Mouse (Mus musculus): Measurements from ENCODE around the gene Dld. TPM values are rescaled to one million over a fixed set of nuclear protein-coding genes. Genes with fewer than 3 reads are reported as not detected.

Gene Dld
- total and polyA plus RNA-seq, 3 experiments: 61.2 to 109 (median 79.8) TPM

- in situ Hi-C loops (cut with MboI; ENCODE audit: low pct_ligation_motif_present, low pct_unique_long_range_greater_than_20kb, low sequenced_read_pairs) (no loop called here), dilution Hi-C loops (cut with MboI; ENCODE audit: extremely low pct_ligation_motif_present, extremely low pct_unique_long_range_greater_than_20kb, low sequenced_read_pairs) (no loop called here)
- Histone ChIP-seq H3K27me3 (replicated peaks) (no peaks in the 10 kb centered on the region), H3K9me3 (replicated peaks; ENCODE audit: low read length) (no peaks in the 10 kb centered on the region), H3K36me3 (replicated peaks in 1 of 2; ENCODE audit: control insufficient read depth in 1 of 2, insufficient read depth in 1 of 2, low read length in 1 of 2) (no peaks in the 10 kb centered on the region), H3K4me1 (ENCODE audit: control insufficient read depth in 1 of 2, insufficient read depth in 2 of 2) (0 out of 4 replicates have a peak, but pooled peaks cover 0 to 3% of the 10 kb centered on the region in 2 experiments), H3K27ac (ENCODE audit: insufficient read depth, low read depth) (no peak overlapping the region), H3K4me3 (replicated peaks in 1 of 3; ENCODE audit: low read depth in 2 of 3, low read length in 2 of 3, poor library complexity in 1 of 3) (no peak overlapping the region), H3K4me2 (ENCODE audit: insufficient read depth, low read depth, poor library complexity, severe bottlenecking) (no peak overlapping the region), H3K79me2 (replicated peaks; ENCODE audit: control insufficient read depth, extremely low read depth, insufficient read depth, poor library complexity, severe bottlenecking) (no peaks in the 10 kb centered on the region), H3K9ac (ENCODE audit: insufficient read depth, low read depth) (no peak overlapping the region)
- DNase-seq (ENCODE audit: extremely low read depth): no peak
- TF ChIP-seq PAX5 (IDR thresholded peaks at IDR 0.05; ENCODE audit: low read length): no peak
- TF ChIP-seq MYC (IDR thresholded peaks at IDR 0.05; ENCODE audit: low read depth, low read length): no peak
- TF ChIP-seq CTCF (conservative IDR thresholded peaks at IDR 0.05 in 1 of 2, IDR thresholded peaks at IDR 0.05 in 1 of 2; ENCODE audit: low read depth in 2 of 2, low read length in 2 of 2): no peak
- TF ChIP-seq RAD21 (IDR thresholded peaks at IDR 0.05; ENCODE audit: low read depth, low read length): no peak
- no peak for TF ChIP-seq SMC3 (IDR thresholded peaks at IDR 0.05; ENCODE audit: low read depth, low read length)
- no peak for TF ChIP-seq EP300 (IDR thresholded peaks at IDR 0.05; ENCODE audit: low read length)
- no peak for TF ChIP-seq JUND (conservative IDR thresholded peaks at IDR 0.05; ENCODE audit: low read depth, low read length)
Observed at GRCm38 (mm10) chr12:31317670-31318408, 33.4 kb downstream of the Dld start.

DNA sequence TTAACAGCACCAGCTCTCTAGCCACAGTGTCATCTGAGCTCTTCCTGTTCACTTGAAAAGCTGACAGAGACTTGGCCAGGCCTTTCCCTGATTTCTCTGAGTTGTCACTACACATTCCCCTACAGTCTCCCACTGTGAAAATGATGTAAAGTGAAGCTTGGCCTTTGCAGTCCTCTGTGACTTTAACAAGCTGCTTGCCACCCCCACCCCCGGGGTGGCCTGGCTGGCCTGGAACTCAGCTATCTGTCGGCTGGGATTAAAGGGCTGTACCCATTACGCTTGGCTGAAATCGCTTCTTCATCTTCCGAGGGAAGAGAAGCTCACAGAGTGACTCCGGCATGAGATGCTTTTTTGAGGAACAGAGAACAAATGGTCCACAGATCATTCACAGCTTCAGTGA, 35.3 kb downstream of the Dld start:
- no peaks in the 10 kb centered on the region for H3K4me1 ChIP-seq (ENCODE audit: control insufficient read depth in 1 of 2, insufficient read depth in 2 of 2)
- no peaks in the 10 kb centered on the region for H3K36me3 ChIP-seq (replicated peaks in 1 of 2; ENCODE audit: control insufficient read depth in 1 of 2, insufficient read depth in 1 of 2, low read length in 1 of 2)
- DNase-seq (ENCODE audit: extremely low read depth): no peak
- H3K4me2 ChIP-seq (ENCODE audit: insufficient read depth, low read depth, poor library complexity, severe bottlenecking): no peak overlapping the region
- H3K9me3 ChIP-seq (replicated peaks; ENCODE audit: low read length): no peaks in the 10 kb centered on the region
- no peaks in the 10 kb centered on the region for H3K79me2 ChIP-seq (replicated peaks; ENCODE audit: control insufficient read depth, extremely low read depth, insufficient read depth, poor library complexity, severe bottlenecking)
- no peak for TF ChIP-seq MEF2A (IDR thresholded peaks at IDR 0.05; ENCODE audit: borderline replicate concordance, low read depth, low read length)
- no peak for TF ChIP-seq RAD21 (IDR thresholded peaks at IDR 0.05; ENCODE audit: low read depth, low read length)
- TF ChIP-seq POLR2A (IDR thresholded peaks at IDR 0.05; ENCODE audit: low read depth, low read length): no peak
- no peaks in the 10 kb centered on the region for H3K27me3 ChIP-seq (replicated peaks)
- no peak overlapping the region for H3K27ac ChIP-seq (ENCODE audit: insufficient read depth, low read depth)
- H3K9ac ChIP-seq (ENCODE audit: insufficient read depth, low read depth): no peak overlapping the region
- dilution Hi-C loops (cut with MboI; ENCODE audit: extremely low pct_ligation_motif_present, extremely low pct_unique_long_range_greater_than_20kb, low sequenced_read_pairs) (no loop called here), in situ Hi-C loops (cut with MboI; ENCODE audit: low pct_ligation_motif_present, low pct_unique_long_range_greater_than_20kb, low sequenced_read_pairs) (no loop called here)
- H3K4me3 ChIP-seq (replicated peaks in 1 of 3; ENCODE audit: low read depth in 2 of 3, low read length in 2 of 3, poor library complexity in 1 of 3): no peak overlapping the region

DNA sequence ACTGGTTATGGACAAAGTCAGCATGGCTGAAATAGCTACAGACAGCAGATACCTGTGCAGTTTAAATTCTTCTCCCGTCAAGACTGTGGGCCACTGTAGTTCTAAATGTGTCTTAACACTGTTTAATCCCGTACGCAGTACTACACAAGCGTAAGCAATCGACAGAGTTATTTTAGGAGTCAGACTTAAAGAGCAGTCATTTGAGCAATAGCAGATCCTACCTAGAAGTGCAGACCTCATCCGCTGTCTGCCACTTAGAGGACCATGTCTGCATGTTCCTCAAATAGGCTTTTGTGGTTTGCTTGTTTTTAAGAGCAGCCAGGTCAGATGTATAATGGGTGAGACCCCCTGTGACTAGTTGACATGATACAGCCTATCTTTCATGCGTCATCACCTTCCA, 36.9 kb downstream of the Dld start:
- TF ChIP-seq ELF1 (IDR thresholded peaks at IDR 0.05; ENCODE audit: low read depth, low read length) (no peak), MYC (IDR thresholded peaks at IDR 0.05; ENCODE audit: low read depth, low read length) (no peak), SIN3A (IDR thresholded peaks at IDR 0.05; ENCODE audit: low read length) (no peak), CTCF (conservative IDR thresholded peaks at IDR 0.05 in 1 of 2, IDR thresholded peaks at IDR 0.05 in 1 of 2; ENCODE audit: low read depth in 2 of 2, low read length in 2 of 2) (no peak), NRF1 (IDR thresholded peaks at IDR 0.05; ENCODE audit: low read depth, low read length) (no peak), CHD2 (IDR thresholded peaks at IDR 0.05; ENCODE audit: low read length) (no peak)

More for the DNA sequence above, 36.9 kb downstream of the Dld start:
- no peak overlapping the region for H3K27ac ChIP-seq (ENCODE audit: insufficient read depth, low read depth)
- no peaks in the 10 kb centered on the region for H3K4me1 ChIP-seq (ENCODE audit: control insufficient read depth in 1 of 2, insufficient read depth in 2 of 2)
- no peaks in the 10 kb centered on the region for H3K36me3 ChIP-seq (replicated peaks in 1 of 2; ENCODE audit: control insufficient read depth in 1 of 2, insufficient read depth in 1 of 2, low read length in 1 of 2)
- in situ Hi-C loops (cut with MboI; ENCODE audit: low pct_ligation_motif_present, low pct_unique_long_range_greater_than_20kb, low sequenced_read_pairs): no loop called here
- DNase-seq (ENCODE audit: extremely low read depth): no peak
- no peak overlapping the region for H3K9ac ChIP-seq (ENCODE audit: insufficient read depth, low read depth)
- no peak overlapping the region for H3K4me3 ChIP-seq (replicated peaks in 1 of 3; ENCODE audit: low read depth in 2 of 3, low read length in 2 of 3, poor library complexity in 1 of 3)
- H3K4me2 ChIP-seq (ENCODE audit: insufficient read depth, low read depth, poor library complexity, severe bottlenecking): no peak overlapping the region
- H3K27me3 ChIP-seq (replicated peaks): no peaks in the 10 kb centered on the region
- H3K9me3 ChIP-seq (replicated peaks; ENCODE audit: low read length): no peaks in the 10 kb centered on the region
- no peaks in the 10 kb centered on the region for H3K79me2 ChIP-seq (replicated peaks; ENCODE audit: control insufficient read depth, extremely low read depth, insufficient read depth, poor library complexity, severe bottlenecking)
- dilution Hi-C loops (cut with MboI; ENCODE audit: extremely low pct_ligation_motif_present, extremely low pct_unique_long_range_greater_than_20kb, low sequenced_read_pairs): no loop called here

Data from CH12.LX (cell line).